Mouse (Mus musculus) embryo, embryonic 10.5 days (tissue): ENCODE measurements around the gene Fndc3b.

Experiments
- DNase-seq: peaks from one replicate; pipeline ENCODE4 v3.0.0-alpha.2; 2015; ENCODE audit warnings: low spot score

Fndc3b gene

DNA sequence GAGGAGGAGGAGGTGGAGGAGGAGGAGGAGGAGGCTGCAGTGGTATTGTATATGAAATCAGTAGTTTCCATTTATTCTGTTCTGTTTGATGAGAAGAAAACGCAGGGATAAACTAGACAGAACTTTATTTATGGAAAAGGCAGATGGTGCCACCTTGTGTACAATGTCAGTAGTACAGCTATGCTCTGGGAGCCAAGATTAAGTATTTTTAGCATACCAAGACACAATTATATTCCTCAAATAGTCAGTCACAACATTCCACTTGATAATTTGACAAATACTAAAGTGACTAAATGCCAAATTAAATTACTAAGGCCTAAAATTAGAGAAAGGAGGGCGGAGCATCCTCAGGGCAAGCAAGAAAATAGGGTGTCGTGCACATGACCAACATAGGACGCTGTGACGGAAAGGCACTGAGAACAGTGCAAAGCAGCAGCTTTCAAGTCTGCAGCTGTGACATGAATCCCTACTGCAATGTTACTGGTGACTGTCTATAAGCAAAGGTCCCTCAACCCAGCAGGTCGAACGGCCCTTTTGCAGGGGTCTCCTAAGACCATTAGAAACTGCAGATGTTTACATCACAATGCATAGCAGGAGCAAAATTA, 244.7 kb downstream of the Fndc3b start:
- peak; percentile 74 for DNase-seq

DNA sequence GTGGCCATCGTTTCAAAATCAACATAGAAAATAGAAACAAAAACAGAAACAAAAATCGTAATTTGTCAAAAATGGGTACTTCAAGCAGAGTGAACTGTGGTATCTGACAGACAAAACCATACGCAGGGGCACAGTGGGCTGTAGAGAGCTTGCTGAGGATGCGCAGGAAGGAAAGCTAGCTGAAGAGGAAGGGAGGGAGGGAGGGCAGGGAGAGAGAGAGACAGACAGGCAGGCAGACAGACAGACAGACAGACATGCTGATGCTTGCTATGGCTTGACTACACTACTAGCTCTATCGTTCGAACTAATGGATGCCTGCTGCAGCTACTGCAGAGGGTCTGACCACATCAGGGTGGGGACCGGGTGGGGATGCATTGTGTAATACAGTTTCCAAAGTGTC, 247.7 kb downstream of the Fndc3b start:
- no peak for DNase-seq

DNA sequence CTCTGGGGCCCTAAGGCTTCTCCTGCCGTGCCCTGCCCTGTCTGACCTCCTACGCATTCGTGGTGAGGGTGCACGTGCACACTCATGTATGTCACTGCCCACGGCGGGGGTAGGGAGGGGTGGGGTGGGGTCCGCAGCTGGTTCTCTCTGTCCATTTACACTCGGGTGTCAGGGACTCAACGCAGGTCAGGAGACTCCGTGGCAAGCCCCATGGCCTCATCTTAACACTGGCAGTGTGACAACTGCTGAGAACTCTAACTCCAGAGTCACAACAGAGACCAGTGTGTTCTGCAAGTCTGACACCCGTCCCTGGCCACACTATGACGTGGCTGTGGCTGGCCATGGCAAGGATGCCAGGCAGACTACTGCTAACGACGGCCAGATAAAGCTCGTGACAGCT, 248.2 kb downstream of the Fndc3b start:
- DNase-seq, result no peak

DNA sequence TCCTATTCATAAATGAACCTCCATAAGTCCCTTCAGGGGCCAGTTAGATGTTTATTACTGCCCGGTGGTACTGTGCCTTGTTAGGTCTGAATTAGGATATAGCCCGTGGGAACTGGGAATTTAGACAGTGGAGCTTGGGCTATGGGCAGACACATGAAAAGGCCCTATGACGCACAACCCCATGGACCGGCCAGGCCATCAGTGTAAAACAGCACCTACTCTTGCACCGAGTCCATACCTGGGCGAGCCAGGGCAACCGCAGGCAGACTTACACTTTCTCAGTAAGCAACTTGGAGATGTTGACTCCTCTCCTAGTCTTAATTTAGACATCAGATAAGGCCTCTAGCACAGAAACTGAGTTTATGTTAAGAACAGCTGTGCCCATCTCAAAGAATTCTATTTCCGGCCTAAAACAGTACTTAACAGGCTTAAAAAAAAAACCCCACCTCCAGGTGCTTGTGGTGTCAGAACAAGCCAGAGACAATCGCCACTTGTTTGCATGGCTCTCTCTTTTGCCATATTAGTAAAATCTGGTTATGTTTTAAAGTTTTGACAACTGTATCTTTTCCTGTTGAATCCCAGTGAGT, 248.7 kb downstream of the Fndc3b start:
- no peak for DNase-seq

DNA sequence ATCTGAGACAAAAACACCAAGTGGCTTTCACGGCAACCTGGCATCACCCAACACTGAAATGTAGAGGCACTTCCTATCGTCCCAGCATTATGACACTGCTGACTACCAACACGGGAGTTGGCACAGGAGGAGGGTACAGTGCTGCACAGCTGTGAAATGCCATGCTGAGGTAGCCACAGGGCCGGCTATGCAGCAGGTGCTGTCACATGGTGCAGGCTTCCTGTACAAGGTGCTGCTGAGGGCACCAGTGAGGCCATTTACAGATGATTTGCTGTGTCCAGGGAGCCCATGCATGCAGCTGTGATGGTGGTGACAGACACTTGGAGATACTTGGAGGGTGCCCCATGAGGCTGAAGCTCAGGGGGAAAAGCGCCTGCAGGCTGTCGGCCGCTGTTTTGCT, 249.2 kb downstream of the Fndc3b start:
- no peak for DNase-seq

DNA sequence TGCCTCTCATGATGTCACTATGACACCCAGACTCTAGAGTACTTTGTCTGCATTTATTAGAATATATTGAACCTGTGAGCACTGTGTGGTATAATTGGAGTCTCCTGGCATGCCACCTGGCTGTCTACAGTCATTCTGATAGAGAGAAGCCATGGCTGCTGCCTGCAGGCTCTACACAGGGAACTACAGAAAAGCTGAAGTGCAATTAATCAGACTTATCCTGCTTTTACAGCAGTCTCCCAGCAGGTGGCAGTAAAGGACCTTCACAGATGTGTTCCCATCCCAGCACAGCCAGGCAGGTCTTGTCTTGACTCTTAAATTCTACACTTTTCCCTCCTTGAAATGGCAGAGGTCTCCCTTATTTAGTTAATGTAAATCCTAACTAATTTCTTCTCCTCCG, 250.1 kb downstream of the Fndc3b start:
- peak; percentile 90 for DNase-seq

DNA sequence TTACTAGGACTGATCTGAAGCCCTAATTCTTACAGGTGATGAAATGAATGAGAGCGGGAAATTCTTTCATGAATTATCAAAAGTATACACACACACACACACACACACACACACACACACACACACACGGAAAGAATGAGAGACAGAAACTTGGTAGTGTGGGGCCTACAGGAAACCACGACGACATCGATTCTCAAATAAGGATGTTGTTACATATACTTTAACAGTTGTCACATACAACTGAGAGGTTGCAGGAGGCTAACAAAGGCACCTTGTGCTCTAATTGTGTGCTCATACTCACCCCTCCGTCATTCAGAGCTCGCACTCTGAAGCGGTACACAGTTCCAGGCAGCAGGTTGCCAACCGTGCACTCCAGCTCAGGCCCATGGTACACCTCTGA, 252.7 kb downstream of the Fndc3b start:
- no peak for DNase-seq

DNA sequence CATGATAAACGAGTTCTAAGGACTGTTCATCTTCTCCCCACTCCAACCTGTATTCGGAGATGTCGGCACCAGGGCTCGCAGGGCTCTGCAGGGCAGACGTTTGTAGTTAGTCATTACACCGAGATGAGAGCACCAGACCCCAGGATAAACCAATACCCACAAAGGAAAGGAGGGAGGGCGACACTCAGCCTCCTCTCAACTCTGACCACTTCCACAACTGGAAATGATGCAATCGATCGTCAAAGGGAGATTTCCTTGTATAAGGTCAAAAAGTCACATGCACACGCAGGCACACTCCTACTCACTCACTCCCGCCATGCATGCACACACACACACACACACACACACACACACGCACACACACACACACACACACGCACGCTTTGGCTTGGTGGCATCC, 254.6 kb downstream of the Fndc3b start:
- no peak for DNase-seq

DNA sequence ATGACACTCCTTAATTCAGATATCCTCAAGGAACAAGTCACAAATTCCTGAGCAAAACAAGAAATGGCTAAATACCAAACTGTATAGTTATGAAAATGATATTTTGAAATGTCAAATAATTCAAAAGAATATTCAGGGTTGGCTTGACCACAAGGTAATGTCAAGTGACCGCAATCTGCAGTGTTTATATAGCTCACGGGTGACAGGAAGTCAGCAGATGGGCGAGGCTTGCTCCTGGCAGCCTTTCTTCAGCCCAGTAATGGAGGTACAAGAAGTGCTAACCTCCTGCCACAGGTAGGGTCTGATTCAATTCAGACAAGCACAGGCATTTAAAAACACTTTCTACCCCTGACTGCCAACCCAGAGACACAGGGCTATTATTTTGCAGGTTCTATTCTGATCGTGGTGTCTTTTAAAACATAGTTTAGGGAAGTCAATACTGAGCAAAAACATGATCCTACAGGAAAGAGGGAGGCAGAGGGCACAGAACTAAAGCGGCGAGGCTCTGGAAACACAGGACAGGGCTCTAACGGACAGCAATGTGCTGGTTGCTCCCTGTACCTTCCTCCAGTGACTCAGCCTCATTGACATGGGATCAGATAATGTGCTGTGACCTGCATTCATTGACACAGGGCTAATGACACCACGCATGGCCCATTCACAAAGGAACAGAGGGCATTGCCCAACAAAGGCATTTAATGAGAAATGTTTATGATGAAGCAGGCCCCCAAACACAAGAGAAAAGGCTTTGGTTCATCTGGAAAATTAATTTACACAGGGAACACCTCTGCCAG, 256.5 kb downstream of the Fndc3b start:
- DNase-seq, result no peak

DNA sequence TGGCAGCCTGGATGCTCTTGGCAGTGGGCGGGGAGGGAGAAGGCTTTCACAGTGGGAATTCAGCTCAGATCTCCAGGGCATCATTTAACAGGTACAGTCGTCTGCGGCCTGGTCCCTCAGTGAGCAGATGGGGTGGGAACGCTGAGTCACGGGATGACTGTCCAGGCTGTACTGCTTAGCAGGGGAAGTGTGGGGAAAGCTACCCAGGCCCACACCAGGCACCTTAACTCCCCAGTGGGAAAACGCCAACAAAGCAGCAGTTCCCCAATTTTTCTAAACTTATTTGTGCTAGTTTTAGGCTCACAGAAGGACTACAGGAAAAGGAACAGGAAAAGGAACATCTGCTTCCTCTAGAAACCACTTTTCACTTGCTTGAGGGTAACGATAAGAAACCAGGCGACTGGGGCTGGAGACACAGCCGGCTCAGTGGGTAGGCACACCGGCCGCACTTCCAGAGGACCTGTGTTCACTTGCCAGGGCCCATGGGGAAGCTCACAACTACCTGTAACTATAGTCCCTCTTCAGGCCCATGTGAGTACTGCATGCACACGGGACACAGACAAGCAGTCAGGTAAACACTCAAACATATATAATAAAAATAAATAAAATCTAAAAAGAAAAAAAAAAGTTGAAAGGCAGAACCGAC, 257.5 kb downstream of the Fndc3b start:
- no peak for DNase-seq

DNA sequence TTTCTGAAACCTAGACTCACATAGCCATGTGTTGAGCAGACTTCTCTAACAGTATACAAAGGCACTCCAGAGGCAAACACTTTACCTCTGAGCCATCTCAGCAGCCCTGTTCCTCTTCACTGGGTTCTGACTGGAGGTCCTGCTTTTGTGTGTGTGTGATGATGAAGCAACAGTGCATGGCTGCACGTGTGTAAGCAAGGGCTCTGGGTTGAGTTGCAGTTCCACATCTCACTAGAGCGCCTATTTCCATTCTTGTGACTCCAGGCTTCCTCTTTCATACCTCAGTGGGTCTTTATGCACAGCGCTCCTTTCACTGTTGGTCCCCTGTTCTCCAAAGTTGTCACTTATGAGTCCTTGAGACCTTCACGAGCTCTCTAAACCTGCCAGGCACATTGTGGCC, 261.7 kb downstream of the Fndc3b start:
- DNase-seq, result no peak

DNA sequence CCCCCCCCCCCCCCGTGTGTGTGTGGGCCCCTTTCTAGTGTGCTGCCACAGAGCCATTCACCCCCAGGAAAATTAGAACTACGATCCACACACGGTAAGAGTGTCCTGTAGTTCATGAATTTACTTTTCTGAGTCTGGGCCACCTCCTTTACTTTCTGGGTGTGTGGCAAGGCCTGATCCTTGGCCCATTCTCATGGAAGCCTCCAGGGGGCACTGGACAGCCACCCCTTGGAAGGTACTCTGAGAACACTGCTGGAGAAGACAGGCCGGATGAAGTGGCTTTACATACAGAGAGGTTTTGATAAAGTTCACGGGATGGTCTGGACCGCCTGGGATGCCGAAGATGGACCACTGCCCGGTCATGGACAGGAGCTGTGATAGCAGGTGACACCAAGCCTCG, 262.7 kb downstream of the Fndc3b start:
- peak; percentile 31 for DNase-seq

DNA sequence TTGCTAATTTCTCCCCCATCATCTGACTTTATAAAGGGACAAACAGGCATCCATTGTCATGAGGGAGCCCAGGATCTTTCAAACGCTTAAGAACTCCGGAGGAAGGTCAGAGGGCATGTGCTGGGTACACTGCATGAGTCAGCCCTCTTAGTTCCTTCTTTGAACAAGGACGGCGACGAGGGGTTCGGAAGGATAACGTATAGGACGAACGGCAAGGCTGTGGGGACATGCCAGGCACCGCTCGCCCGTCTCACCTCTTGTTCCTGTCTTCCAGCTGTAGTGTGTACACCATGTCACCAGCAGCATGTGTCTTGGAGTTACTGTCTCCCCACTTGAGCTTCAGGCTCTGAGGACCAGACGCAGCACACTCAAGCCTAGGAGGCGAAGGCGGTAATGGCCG, 271.4 kb downstream of the Fndc3b start:
- no peak for DNase-seq

DNA sequence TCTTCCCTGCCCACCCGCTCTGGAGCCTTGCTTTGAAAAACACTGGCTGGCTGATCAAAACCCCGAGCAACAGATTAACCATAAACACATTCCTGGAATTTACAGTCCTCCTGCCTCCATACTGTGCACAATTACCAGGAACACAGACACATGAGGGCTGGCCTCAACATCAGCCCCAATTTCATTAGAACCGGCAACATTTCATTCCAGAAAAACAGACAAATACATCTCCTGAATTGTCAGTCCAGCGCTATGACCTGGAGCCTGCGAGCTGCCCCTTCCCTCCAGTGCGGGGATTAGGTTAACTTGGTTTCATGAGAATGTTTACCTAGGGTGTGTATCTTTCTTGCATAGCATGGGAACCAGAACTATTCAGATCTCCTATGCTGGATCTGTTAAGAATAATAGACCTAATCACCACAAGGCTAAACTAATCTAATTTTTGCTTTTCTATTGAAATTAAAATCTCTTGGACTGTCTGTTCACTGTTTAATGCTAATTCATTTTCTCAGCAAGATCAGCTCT, 275.9 kb downstream of the Fndc3b start:
- DNase-seq, result no peak

DNA sequence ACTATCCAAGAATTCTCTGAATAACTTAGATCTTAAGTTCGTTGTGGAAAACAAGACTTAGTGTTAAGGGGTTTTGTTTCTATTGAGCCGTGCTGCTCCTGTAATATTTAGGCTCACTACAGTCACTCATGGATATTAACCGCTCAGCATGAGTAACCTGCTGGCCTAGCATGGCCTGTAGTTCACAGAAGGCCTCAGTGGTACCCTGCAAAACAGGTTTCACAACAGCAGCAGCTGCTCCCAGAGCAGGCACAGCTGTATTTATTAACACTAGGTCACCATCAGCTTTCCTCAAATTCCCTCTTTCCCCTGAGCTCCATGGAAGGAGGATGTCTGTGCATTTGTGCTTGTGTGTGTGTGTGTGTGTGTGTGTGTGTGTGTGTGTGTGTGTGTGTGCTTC, 278.1 kb downstream of the Fndc3b start:
- DNase-seq, result no peak

DNA sequence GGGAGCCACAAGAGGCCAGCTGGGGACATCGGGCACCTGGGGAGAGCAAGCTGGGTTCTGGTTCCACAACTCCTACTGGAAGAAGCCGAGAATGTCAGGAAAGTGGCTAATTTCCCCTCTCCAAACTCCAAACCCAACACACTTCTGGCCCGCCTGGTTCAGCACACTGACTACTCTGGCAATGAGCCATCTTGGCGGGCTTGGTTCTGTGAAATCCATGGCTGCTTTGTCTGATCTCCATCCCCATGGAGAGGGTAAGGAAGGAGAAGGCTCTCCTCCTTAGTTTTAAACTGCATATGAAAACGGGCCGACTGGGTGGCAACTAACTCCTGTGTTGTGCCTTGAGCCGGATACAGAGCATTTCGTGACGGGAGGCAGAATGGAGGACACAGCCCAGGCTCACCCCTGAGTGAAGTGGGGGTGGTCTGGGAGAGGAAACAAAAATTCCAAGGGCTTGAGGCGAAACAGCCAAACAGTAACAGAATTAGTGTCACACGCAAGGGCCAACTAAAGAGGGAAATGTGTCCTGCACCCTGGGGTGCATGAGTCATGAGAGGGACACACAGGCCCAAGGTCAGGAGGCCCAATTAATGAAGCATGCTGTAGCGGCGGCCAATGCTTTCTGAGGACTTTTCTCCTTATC, 280.4 kb downstream of the Fndc3b start:
- no peak for DNase-seq

DNA sequence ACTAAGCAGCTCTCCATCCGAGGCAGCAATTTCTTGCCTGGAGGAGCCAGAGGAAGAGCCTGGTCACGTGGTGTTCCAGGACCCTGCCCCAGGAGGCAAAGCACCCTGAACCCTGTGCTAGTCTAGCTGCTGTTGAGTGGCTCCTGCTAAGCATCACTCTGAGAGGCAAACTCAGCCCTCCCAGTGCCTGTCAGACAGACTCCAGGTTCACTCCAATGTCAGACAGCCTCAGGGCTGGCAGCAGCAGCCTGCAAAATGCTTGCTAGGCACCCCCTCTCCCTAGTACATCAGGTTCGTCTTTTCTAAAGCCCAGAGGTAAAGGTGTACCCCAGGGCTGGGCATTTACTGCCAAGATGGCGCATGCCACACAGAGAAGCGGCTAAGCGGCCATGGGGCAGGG, 283.7 kb downstream of the Fndc3b start:
- no peak for DNase-seq

DNA sequence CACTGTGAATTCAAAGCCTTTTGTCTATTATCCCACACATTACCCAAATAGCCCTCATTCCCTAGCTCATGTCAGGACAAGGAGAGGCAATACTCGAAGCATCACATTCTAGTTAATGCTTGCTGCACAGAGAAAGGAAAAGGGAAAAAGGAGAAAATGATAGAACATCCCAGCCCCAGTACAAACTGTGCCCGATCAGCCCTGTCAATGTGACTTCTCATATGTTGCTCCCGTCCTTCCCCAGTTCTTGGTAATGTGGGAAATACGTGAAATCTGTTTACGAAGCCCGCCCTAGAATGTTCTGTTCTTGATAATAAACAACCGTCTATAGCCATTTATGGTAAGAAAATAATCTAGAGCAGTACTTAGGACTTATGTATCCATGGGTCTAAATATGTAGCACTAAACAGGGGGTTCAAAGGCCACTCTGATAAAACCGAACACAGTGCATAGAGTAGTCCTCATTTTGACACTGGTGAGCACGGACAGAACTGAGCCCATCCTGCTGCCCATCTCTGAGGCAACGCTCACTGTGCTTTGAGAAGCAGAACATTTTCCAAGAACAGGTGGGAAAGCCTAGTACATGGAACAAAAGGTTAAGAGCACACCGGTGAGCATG, 286.9 kb downstream of the Fndc3b start:
- DNase-seq, result no peak

DNA sequence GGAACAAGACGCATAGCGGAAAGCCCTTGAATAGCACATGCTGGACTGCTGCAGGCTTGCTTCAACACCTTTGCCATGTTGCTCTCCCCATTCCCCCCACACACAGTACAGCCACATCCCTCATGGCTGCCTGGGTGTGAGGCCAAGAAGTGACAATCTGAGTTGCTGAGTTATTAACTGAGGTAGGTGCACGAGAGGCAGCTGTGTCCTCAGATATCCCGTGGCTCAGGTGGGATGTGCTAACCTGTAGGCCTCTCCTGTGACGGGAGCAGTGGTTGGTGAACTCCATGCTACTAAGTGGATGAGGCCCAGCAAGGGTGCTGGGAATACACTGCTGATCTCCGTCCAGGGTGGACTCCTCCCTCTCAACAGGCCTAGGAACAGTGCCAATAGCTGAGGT, 288.6 kb downstream of the Fndc3b start:
- DNase-seq, result no peak

DNA sequence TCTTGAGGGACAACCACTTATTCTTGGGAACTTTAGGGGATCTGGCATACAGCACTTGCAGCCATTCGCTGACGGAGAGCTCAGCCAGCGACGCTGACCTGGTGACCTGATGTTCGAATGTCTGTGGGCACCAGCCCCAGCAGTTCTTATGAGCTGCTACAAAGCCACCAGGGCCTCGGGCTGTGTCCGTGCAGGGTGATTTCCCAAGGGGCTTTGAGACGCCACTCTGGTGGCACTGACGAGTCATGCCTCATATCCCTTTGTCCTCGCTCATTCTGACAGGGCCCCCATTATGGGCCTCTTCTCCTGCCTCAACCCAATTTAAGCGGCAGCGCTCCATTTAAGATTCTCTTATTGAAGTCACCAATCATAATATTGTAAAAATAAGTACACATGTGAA, 289.1 kb downstream of the Fndc3b start:
- DNase-seq, result no peak

DNA sequence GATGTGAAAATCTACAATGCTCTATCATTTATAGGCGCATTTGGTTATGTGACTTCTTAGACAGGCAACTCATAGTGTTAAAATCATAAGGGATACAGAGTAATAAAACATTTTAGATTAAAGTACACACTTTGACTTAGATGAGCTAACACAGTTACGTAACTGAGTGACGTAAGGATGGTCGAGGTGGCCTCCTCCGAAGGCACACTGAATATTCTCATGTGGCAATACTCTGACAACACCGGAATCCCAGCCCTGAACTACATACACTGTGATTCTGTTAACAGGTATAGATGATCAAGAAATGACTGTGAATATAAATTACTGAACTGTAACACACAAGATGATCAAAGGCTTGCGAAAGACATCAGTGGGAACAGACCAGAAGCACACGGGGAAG, 292.5 kb downstream of the Fndc3b start:
- DNase-seq, result no peak

DNA sequence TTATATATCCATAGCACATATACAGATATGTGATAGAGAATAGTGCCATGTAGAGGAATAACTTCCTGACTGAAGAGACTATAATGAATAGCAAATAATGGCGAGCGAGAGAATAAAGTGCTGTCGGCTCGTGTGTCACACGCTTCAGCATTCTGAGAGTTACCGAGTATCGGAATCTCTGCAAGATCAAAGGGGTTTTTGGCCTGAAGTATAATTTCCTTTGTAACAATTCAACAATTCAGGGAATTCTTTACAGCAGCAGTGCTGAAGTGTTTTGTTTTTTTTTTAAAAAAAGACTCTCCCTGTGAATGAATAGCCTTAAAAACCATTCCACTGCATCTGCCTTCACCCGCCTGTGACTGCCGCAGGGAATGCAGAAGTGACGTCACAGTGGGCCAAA, 294.3 kb downstream of the Fndc3b start:
- no peak for DNase-seq
